Comparison of ENCODE assay signal across 23 mouse cellular contexts in the genomic region with DNA sequence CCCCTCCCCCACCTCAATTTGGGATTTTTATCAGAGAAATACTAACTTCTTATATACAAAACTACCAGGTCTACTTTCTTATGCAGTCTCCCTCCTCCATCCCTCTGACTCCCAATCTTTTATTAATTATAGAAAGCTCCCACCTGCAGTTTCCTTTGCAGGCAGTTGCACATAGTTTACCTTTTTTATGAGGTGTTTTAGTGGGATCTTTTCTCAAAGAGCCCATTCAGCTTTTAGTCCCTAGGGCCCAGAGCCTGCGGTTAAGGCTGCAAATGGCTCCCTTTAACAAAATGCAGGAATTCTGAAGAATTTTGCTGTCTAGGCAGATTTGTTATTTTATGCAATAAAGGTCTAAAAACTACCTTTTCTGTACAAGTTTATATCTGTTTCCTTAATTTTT.
DNase-seq lines count a peak whose midpoint lies in the region; ATAC-seq and TF ChIP-seq lines count a peak whose summit lies in the region.
"Had no signal": no experiment of that assay in that cellular context is flagged by ENCODE, and none has a peak within 500 bp of the region (broad histone marks: within the 10 kb centered on the region; RNA-seq: fewer than 3 reads in every experiment).

No protein-coding gene starts in this region.

- peaks cover 63% of the 10 kb centered on the region for H3K36me3 ChIP-seq in intestine, embryonic 14.5 days (ENCODE audit: control insufficient read depth, insufficient read depth, low read length)
- peaks cover 13% of the 10 kb centered on the region for H3K36me3 ChIP-seq in intestine, embryonic 16.5 days (ENCODE audit: control insufficient read depth, insufficient read depth, low read length)
- peaks cover 60% of the 10 kb centered on the region for H3K36me3 ChIP-seq in lung, embryonic 14.5 days (ENCODE audit: insufficient read depth)
- H3K36me3 ChIP-seq in ES-E14 (ENCODE audit: control insufficient read depth, insufficient read depth, low read length, poor library complexity, severe bottlenecking) = peaks cover 34% of the 10 kb centered on the region
- peaks cover 77% of the 10 kb centered on the region for H3K36me3 ChIP-seq in limb, embryonic 10.5 days

- H3K4me1 ChIP-seq in intestine, embryonic 14.5 days (replicated peaks; ENCODE audit: control insufficient read depth, insufficient read depth, low read length) = peaks cover 20% of the 10 kb centered on the region; the same call in 1 of the 2 replicates
- H3K4me1 ChIP-seq in intestine, embryonic 16.5 days (ENCODE audit: control insufficient read depth, insufficient read depth, low read length) = peaks cover 18% of the 10 kb centered on the region
- peaks cover 10% of the 10 kb centered on the region; the same call in 1 of the 2 replicates for H3K4me1 ChIP-seq in lung, embryonic 14.5 days (ENCODE audit: insufficient read depth)
- H3K4me1 ChIP-seq in ES-E14 (ENCODE audit: control insufficient read depth in 2 of 2, insufficient read depth in 2 of 2, low read length in 2 of 2, poor library complexity in 1 of 2) = peaks cover 0 to 3% of the 10 kb centered on the region in 2 experiments; a peak in 1 of 4 replicates
- peaks cover 49% of the 10 kb centered on the region for H3K4me1 ChIP-seq in limb, embryonic 10.5 days

- no peaks in the 10 kb centered on the region for H3K9me3 ChIP-seq in intestine, embryonic 14.5 days (ENCODE audit: control insufficient read depth, low read length)
- no peaks in the 10 kb centered on the region for H3K9me3 ChIP-seq in intestine, embryonic 16.5 days (ENCODE audit: control insufficient read depth, low read length)
- no peaks in the 10 kb centered on the region for H3K9me3 ChIP-seq in lung, embryonic 14.5 days (ENCODE audit: low read depth, low read length)
- peaks cover 3% of the 10 kb centered on the region; the same call in 1 of the 2 replicates for H3K9me3 ChIP-seq in ES-E14 (ENCODE audit: control insufficient read depth, insufficient read depth, low read depth, low read length)
- H3K9me3 ChIP-seq in limb, embryonic 10.5 days (replicated peaks) = no peaks in the 10 kb centered on the region
- H3K9me3 ChIP-seq: forebrain, embryonic 13.5 days had no signal

- in situ Hi-C loops in ES-E14 (cut with MboI; ENCODE audit: low sequenced_read_pairs in 2 of 2, unreplicated experiment in 2 of 2) = no loop called here

- no peak for ATAC-seq in intestine, embryonic 14.5 days (replicated peaks; ENCODE audit: low FRiP score, low TSS enrichment, low read depth)
- no peak for ATAC-seq in intestine, embryonic 16.5 days
- no peak for ATAC-seq in lung, embryonic 14.5 days (ENCODE audit: insufficient read depth)
- ATAC-seq in megakaryocyte-erythroid progenitor cell, adult 5-6 weeks (replicated peaks; ENCODE audit: low FRiP score, low TSS enrichment, poor library complexity, severe bottlenecking) = no peak
- ATAC-seq: forebrain, embryonic 13.5 days; hindbrain, embryonic 16.5 days had no signal

- no peak for TF ChIP-seq CTCF in lung, embryonic 14.5 days (IDR thresholded peaks at IDR 0.05; ENCODE audit: low read depth)

- intact Hi-C loops in gastrocnemius, postnatal 36 days (cut with DNase I) = no loop called here

- no peak overlapping the region for H3K9ac ChIP-seq in intestine, embryonic 14.5 days (ENCODE audit: low read length)
- H3K9ac ChIP-seq in intestine, embryonic 16.5 days (ENCODE audit: low read depth, low read length) = no peak overlapping the region
- H3K9ac ChIP-seq in lung, embryonic 14.5 days = no peak overlapping the region
- no peak overlapping the region for H3K9ac ChIP-seq in ES-E14 (ENCODE audit: insufficient read depth, low read depth, low read length, poor library complexity, severe bottlenecking)
- H3K9ac ChIP-seq: forebrain, embryonic 13.5 days had no signal

- WGBS in intestine, embryonic 14.5 days = 85% methylated on average over 1 of the region's 1 CpGs
- WGBS in intestine, embryonic 16.5 days = 85% methylated on average over 1 of the region's 1 CpGs
- 91% methylated on average over 1 of the region's 1 CpGs for WGBS in lung, embryonic 14.5 days
- WGBS in limb, embryonic 10.5 days = 63% methylated on average over 1 of the region's 1 CpGs

- no peak overlapping the region for H3K4me2 ChIP-seq in intestine, embryonic 14.5 days (ENCODE audit: low read length)
- no peak overlapping the region for H3K4me2 ChIP-seq in intestine, embryonic 16.5 days (ENCODE audit: low read depth, low read length)
- no peak overlapping the region; the same call in 1 of the 2 replicates for H3K4me2 ChIP-seq in lung, embryonic 14.5 days
- H3K4me2 ChIP-seq: forebrain, embryonic 13.5 days had no signal

- DNase-seq in intestine, embryonic 14.5 days (ENCODE audit: low spot score) = no peak
- no peak for DNase-seq in lung, embryonic 14.5 days
- no peak for DNase-seq in lung, postnatal 25 days (ENCODE audit: low spot score)
- DNase-seq in ES-E14 (ENCODE audit: low read depth, low spot score) = no peak
- DNase-seq in limb, embryonic 10.5 days (ENCODE audit: low spot score) = no peak
- DNase-seq in gastrocnemius, postnatal 36 days = no peak
- DNase-seq: adrenal gland, postnatal 14 days; cerebellum, adult 11 months; cerebellum, postnatal 14 days; gastrocnemius, postnatal 10 days; heart, adult 18-20 months; heart, postnatal 36 days; layer of hippocampus, adult 9-11 months; liver; midbrain, embryonic 14.5 days; right cerebral cortex, postnatal 14 days; spleen, adult 18-20 months had no signal

- 0 out of 2 replicates have a peak overlapping the region, but pooled peaks have one; percentile 1 for H3K27ac ChIP-seq in intestine, embryonic 14.5 days (ENCODE audit: low read depth)
- no peak overlapping the region for H3K27ac ChIP-seq in intestine, embryonic 16.5 days (ENCODE audit: low read length)
- H3K27ac ChIP-seq in lung, embryonic 14.5 days (ENCODE audit: low read depth) = peak overlapping the region; percentile 32
- H3K27ac ChIP-seq in ES-E14 (ENCODE audit: insufficient read depth, low read depth, low read length, poor library complexity, severe bottlenecking) = no peak overlapping the region
- peak overlapping the region; percentile 88 for H3K27ac ChIP-seq in limb, embryonic 10.5 days
- H3K27ac ChIP-seq: forebrain, embryonic 13.5 days; left cerebral cortex, adult 2 months had no signal

- H3K27me3 ChIP-seq in intestine, embryonic 14.5 days (replicated peaks; ENCODE audit: control insufficient read depth, insufficient read depth, low read length) = no peaks in the 10 kb centered on the region
- no peaks in the 10 kb centered on the region for H3K27me3 ChIP-seq in intestine, embryonic 16.5 days (replicated peaks; ENCODE audit: control insufficient read depth, insufficient read depth, low read length)
- H3K27me3 ChIP-seq in lung, embryonic 14.5 days (ENCODE audit: insufficient read depth, low read length) = no peaks in the 10 kb centered on the region
- no peaks in the 10 kb centered on the region for H3K27me3 ChIP-seq in limb, embryonic 10.5 days (ENCODE audit: low read depth, poor library complexity, severe bottlenecking)
- H3K27me3 ChIP-seq: forebrain, embryonic 13.5 days had no signal

- H3K4me3 ChIP-seq in intestine, embryonic 14.5 days (ENCODE audit: low read depth, low read length) = no peak overlapping the region
- H3K4me3 ChIP-seq in intestine, embryonic 16.5 days (ENCODE audit: low read length) = no peak overlapping the region
- H3K4me3 ChIP-seq in lung, embryonic 14.5 days (ENCODE audit: low read depth, low read length) = no peak overlapping the region
- H3K4me3 ChIP-seq in ES-E14 (ENCODE audit: insufficient read depth in 1 of 2, low read depth in 1 of 2, low read length in 2 of 2, poor library complexity in 1 of 2, severe bottlenecking in 1 of 2) = no peak overlapping the region
- no peak overlapping the region for H3K4me3 ChIP-seq in limb, embryonic 10.5 days
- H3K4me3 ChIP-seq: forebrain, embryonic 13.5 days; left cerebral cortex, adult 2 months; myocyte had no signal

TF ChIP-seq in ES-E14, 5 proteins besides CTCF, POLR2A, EP300 and RAD21:
- TF ChIP-seq CHD2 (IDR thresholded peaks at IDR 0.05; ENCODE audit: low read depth, low read length) (no peak), MAFK (IDR thresholded peaks at IDR 0.05; ENCODE audit: insufficient read depth, low read depth, low read length) (0 out of 2 replicates have a peak, but pooled peaks have one; percentile 9)

Comparison
In these comparisons a context has a peak if more than half of its experiments do, and no peak if none do; other contexts are left out.
1. H3K27ac ChIP-seq: peak in intestine, embryonic 14.5 days (single experiment), lung, embryonic 14.5 days (single experiment) and limb, embryonic 10.5 days (single experiment); none in intestine, embryonic 16.5 days (single experiment) and ES-E14 (single experiment).